Mouse (Mus musculus): ENCODE measurements at regions not wholly inside any gene's neighbourhood (a gene's known extent, or its start where the extent isn't known, plus 50 kb on each side); places are given as distances from the start of the nearest gene placed in this dataset.
"Not testable (repeated sequence)": the region's sequence is repeated elsewhere in the genome, so short reads cannot be mapped to it uniquely, and the experiment has no call there.

DNA sequence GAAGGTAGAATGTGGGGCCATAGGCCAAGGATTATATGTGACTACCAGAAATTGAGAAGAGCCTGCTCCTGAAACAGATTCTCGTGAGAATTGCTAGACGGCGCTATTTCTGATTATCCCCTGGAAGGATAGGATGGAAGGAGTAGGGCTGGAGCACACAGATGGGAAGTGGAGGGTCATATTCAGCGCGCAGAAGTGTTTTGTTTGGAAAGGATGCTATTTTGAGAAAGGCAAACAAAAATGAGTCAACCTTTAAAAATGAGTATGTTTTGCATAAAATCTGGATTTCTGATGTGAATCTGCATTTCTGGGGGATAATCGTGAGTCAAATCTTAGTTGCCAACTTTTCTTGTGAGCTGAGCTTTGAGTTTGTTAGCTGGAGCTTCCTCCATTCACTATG, 58.1 kb upstream of the Fshb start:
- no peak for DNase-seq

DNA sequence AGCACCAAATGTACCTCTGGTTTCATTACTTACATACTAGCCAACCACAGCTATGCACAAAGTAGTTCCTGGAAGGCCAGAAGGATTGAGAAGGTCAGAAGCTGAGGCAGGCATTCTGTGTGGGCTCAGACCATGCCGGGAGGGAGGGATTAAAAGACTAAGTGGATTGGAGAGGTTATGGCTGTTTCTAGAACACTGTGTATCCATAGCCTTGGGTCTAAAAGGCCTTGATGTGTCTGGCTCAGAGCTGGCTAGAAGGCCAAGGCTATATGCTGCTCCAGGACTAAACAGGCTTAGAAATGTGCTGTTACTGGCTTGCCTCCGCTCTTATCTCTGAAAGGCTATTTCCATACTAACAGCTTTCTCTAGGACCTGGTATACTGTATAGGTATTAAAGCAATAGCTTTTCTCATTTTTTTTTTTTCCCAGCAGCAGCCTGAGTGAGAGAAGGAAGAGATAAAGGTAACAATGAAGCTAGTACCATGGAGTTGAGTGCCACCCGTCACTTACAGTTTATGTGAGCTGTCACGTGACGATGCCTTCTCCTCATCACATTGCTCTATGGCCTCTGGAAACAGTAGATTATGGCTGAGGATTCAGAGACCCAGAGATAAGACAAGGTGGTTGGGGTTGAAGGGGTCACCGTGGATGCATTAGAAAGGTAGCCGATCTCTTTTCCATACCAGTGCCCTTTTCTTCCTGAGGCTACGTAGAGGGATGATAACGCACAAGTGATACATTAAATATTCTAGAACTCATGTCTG, 59.4 kb upstream of the Fshb start:
- DNase-seq = no peak

DNA sequence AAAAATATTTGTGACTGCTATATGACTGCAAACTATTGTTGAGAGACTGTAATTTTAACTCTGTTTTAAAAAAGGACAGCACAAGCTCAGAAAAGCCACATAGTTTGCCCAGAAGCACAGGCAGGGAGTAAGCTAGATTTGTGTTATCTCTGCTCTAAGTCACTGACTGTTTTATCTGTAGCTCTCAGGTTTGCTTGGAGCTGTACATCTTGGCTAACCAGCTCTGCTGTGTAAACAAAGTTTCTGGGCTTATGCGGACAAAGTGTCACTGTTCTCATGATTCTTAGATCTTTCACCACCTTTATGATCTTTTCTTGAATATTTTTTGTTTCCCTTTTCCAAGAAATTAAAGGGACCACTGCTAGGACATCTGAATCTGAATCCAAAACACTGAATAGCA, 60.2 kb upstream of the Fshb start:
- no peak for DNase-seq

DNA sequence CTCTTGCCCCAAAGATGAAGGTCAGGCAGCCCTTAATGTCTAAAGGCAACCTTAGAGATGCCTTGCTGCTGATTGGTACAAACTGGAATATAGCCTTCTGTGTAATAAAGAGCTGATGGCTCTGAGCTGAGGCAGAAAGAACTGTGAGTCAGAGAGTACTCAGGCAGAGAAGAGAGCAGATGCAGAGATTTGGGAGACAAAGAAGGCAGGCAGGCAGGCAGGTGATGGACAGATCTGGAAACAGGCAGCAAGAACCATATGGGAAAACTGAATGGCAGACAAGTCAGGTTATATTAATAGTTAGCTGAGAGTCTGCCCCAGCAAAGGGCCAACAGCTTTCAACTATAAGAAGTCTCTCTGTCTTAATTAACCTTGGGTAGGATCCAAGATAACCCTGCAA, 73.7 kb upstream of the Fshb start:
- no peak for DNase-seq

DNA sequence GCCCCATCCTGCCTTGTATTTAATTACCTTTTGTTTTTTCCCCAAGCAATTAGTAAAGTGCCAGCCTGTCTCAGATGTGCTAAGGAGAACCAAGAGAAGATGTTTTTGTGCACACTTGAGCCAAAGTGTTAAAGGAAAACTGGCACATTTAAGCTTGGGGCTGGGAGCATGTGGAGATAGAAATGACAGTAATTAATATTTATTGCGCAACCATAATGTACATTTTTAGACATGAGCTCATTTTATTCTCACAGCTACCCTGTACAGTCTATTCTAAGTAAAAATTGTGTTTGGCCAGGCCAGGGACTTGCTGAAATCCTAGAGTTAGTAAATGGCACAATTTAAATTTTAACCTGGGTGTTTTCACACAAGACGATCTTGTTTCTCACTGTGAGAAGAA, 89.9 kb upstream of the Fshb start:
- DNase-seq = no peak

DNA sequence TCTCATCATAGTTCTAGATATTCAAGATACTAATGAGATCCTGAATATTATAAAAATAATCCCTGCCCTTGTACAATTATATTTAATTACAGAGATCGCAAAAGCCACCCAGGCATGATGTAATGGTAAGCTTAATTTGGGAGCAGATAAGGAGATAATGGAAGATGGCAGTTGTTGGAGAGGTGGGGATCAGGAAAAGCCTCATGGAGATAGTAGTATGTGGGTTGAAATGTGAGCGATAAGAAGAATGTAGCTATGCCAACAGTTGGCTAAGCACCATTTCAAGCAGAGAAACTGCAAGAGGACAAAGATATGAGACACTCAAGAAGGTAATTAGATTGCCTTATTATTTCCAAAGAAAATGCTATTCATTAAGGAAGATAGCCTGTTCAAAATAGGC, 90.4 kb upstream of the Fshb start:
- no peak for DNase-seq

DNA sequence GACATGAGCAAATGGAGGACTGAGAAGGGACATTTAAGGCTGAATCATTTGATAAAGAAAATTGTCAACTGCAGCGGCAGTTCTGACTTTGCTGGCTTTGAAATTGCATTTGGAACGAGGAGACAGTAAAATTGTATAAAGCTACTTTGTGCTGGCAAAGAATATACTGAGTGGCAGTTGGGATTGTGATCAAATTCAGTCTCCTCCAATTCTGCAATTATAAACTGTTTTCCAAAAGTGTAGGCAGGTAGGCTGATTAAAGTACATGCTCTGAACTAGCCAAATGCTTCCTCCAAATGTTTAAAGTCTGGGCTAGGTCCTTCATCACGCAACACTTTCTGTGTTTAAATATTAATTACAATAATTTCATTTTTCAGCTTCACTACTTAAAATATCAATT, 90.9 kb upstream of the Fshb start:
- no peak for DNase-seq

DNA sequence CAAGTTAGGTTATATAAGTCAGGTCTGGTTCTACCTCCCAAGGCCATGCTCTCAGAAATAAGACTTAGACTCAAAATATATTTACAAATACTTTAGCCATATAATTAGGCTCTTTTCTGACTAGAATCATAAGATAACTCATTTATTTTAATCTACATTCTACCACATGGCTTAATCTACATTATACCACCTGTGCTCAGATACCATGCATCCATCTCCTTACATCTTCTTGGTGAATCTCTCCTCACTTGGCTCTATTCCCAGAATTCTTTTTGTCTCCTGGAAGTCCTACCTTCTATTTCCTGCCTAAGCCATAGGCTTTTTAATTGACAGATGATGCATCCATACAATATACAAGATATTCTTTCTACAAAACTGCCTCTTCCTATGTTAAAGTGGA, 92.4 kb upstream of the Fshb start:
- no peak for DNase-seq

DNA sequence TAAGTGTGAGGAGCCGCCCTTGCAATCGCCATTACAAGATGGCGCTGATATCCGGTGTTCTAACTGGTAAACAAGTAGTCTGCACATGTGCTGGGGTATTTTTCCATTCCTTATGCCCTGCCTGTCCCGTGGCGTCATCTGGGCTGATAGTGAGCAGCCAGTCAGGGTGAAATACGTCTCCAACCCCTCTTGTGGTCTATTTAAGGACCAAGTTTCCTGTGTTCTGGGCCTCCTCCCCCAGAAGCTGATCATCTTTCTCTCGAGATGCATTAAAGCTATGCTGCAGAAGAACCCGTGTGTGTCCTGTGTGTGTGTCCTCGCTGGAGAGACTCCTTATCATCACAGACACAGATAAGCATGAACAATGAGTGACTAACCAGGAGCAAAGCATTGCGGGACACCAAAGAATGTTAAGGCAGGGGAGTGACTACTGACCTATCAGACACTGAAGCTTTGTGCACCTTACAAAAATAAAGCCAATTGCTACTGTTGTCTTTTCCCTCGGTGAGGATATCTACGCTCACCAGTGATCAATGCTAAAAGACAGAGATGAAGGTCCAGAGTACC, 99.5 kb upstream of the Fshb start:
- DNase-seq = not testable (repeated sequence)

DNA sequence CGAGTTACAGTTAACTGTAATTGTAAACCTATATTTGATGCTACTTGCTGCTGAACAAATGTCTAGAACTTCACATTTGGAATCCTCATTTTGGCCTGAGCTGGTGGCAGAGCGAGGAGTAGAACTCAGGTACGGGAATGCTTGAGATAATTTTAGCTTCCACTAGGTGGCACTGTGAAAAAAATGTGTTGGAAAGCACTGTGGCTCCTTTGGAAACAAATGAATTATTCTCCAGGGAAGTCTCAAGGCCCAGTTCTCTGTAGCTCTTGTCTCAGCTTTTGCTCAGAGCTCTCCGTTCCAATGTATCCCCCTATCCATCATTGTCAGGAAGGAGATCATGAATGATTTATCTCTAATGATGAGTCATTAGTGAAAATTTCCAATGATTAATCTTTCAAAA, 114.7 kb upstream of the Kcna4 start:
- DNase-seq = peak; percentile 3

DNA sequence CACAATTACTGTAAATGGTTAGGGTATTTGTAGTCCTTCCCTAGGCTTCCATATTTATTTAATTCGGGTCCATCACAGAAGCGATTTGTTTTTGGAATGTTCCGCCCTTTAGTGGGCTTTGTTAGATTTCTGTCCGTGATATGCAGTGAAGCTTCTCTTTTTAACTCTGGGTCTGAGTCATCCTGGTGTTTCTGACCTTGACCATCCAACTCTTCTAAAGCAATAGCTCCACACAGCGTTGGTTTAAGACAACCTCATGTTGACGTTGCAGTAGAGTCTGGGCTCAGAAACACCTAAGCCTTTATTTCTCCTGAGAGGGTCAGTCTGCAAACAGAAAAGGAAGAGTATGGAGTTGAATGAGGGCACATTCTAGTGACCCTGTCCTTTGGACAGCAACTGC, 107.4 kb upstream of the Kcna4 start:
- no peak for DNase-seq

DNA sequence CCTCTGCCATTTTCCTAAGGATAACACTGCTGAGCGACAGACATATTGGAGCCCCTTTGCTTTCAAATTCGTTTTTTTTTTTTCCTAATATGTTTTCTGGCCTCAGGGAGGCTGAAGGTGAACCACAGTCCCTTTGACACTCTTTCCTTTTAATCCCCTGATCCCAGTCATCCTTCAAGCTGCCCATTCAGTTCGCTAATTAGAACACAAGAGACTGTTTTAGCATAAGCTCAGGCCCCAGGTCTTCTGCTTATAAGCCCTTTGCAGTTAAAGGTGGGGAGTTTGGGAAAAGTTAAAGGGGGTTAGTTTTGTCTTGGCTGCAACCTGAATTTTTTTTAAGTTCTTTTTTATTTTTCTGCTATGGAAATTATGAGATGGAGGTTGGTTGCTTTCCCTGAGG, 105.6 kb upstream of the Kcna4 start:
- DNase-seq = no peak

DNA sequence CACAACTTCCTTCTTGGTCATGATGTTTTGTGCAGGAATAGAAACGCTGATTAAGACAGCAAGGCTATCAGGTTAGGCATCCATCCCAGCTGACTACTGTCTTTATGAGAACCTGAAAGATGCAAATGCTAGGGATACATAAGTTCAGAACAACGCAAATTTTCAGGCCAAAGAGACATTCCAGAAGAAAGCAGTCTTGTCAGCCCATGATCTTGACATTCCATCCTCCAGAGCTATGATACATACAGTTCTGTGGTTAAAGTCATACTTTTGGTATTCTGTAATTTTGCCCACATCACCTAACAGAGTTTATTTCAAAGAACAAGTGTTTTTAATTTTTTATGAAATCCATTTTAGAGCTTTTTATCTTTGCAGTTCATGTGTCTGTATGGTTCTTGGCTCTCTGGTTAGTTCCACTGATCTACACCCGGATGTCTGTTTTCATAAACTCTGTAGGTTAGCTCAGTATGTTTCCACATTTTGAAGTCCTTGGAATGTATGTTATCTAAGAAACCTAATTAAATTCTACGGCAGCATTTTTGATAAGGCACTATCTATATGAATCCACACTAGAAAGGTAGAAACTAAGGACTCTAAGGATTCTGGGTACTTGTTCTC, 88.5 kb upstream of the Kcna4 start:
- DNase-seq = no peak

DNA sequence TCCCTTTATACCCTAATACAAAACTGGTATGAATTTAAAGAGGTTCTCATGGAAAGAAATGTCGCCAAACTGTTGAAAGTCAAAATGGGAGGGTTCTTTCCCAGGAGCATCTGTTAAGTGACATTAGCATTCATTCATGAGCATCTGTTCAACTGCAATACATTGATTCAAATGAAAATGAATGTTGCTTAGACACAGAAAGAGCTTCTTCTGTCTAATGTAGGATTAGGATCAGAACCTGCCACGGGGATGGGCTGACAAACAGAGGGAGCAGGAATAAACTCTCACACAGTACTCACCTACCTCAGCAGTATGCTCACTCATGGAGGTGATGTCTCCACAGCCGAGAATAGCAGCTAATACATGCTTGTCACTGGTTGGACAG, 88.0 kb upstream of the Kcna4 start:
- DNase-seq = no peak

DNA sequence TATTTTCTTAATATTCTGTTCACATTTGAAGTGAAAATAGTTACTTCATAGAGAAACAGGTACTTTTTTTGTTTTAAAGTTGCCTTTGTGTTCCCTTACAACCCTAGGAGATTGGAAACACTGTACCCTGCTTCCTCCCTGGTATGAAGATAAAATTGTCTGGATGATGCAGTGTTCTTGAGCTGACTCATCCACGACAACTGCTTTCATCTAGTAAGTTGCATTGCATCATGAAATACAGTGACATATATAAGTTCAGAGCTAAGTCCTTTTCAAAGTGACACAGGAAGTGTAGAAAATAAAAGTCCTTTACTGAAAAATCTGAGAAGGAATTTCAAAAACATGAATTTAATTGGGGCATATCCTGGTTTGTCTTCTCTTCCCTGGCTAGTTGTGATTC, 68.9 kb upstream of the Kcna4 start:
- DNase-seq = no peak

DNA sequence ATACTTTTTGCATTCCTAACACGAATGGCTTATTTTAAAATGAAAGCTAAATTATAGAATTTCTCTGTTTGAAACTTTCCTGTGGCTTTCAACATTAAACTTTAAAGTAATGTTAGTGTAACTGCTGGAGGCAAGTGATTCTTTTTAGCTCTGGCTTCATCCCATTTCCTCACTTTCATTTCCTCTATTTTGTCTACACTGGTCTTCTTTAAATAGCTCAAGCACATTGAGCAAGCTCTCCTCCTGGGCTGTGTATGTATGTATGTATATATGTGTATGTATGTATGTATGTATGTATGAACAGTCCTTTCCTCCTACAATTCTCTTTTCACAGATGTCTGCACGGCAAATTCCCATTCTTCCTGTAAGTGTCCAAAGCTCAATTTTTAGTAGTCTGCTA, 65.8 kb upstream of the Kcna4 start:
- DNase-seq = no peak

DNA sequence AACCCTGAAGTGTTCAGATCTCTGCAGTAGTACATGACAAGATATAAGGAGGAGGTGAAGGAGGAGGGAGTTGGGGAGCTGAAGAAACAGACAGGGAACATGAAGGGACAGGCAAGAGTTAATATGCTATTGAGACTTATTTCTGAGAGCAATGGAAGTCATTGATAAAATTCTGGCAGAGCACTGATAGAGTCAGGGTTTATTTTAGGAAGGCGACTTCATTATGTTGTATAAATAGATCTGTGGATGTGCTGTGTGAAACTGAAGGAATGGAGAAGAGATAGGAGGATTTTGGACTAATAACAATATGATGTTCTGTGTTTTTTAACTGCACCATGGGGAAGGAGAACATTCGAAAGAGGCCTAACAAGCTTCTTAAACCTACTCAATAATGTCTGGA, 63.0 kb upstream of the Kcna4 start:
- DNase-seq = no peak

DNA sequence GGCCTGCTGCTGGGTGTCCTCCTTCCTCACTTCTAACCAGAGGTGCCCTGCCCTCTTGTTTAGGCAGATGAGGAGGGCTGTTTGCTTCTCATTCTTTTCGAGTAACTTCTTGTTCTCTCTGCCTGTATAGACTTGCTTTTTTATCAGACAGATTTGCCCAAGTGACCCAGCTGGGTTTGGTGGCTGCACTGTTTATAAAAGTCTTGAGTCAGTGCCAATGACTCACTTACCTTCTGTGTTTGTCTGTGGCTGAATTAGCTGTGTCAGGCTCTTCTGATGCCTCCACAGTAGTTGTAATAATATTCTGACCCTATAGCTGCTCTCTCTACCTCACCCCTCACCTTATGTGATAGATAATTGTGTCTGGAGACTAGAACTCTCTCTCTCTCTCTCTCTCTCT, 62.2 kb upstream of the Kcna4 start:
- DNase-seq = no peak

DNA sequence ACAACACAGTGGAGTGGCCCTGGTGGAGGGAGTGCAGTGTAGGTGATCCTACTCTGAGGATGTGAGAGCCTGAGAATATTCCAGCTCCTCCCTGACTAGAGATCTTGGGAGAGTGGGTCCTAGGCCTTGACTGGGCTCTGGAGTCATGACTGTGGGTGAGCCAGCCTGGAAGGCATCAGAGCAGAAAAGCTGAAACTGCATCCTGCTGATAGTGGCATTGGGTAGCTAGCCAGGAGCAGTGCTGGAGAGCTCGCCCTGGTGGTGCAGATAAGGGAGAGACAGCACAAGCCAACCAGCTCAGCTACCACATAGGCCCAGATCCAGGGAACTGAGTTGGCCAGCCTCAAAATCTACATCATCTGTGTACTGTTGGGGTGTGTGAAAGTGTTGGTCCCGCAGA, 58.8 kb upstream of the Kcna4 start:
- no peak for DNase-seq

DNA sequence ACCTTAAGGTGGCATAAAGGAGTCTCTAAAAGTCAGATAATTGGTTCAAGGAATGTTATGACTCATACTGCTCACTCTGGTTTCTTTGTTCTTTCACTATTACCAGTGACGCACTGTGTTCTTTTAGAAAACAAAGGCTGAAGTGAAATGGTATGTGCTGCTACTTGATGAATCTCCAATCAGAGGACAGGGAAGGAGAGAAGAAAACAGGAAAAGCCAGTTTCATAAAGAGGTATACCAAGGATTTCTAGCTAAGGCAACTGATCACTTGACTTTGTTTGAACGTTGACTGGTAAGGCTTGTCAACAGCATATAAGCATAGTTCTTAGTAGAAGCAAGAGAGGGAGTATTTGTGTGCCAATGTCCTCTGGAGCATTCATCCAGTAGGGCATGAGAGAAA, 57.6 kb upstream of the Kcna4 start:
- DNase-seq = no peak
